Mouse (Mus musculus): ENCODE measurements around the gene F930015N05Rik.

DNA sequence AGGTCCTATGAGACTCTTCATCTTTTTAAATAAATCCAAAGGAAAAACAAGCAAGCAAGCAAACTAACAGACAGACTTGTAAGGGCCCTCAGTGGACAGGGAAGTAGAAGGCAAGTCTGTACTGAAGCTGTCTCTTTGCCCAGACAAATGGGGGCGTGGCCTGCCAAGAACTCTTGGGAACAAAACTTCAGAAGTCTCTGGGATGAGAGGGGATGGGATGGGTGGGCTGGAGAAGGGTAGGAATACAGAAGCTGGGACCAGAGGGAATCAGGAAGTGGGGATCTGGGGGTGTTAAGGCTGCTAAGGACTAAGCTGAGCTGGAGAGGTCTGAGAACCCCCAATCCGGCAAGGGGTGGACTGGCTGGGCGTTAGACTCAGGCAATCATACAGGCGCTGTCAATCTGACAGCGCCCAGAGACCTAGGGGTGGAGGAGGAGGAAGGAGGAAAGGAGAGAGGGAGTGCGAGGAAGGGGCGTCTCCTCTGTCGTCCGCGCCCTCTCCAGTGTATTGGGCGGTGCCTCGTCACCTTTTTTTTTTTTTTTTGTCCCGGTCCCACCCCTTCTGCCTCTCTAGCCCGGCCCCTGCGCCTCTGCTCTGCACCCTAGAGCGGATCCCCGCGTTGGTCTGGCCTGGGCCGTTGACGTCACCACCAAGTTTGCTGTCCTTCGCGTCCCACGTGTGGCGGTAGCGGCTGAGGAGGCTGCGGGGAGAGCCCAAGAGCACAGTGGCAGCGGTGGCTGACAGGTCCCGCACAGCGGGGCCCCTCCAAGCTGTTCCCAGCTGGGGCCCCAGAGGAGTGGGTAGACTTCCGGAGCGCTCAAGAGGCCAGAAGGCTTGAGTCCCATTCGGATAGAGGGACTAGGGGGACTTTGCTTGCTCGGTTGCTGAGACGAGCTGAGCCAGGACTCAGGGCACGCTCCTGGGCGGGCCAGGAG lies 1.6 kb downstream of the F930015N05Rik start, which contains the start of gene Hs3st3a1:
- TF ChIP-seq CTCF (IDR thresholded peaks at IDR 0.05; ENCODE audit: borderline replicate concordance, extremely low read depth, insufficient read depth, insufficient read length) (no peak), POLR2A (IDR thresholded peaks at IDR 0.05; ENCODE audit: borderline replicate concordance, extremely low read depth, insufficient read depth, insufficient read length, poor library complexity, severe bottlenecking) (no peak)
